Mouse (Mus musculus): ENCODE results near the gene Nanos2. TPM values are rescaled to one million over a fixed set of nuclear protein-coding genes. Genes with fewer than 3 reads are reported as not detected.

The Nanos2 gene
- polyA plus RNA-seq, 1 experiment from 2014 or later = 0.85 TPM

Other genes with a start within 250 kb of the Nanos2 start
- gene Psg19, start 188.9 kb upstream of the Nanos2 start, polyA plus RNA-seq (2015; fragmentation: Nextera tagmentation; extraction: Ambion mirVana) = not detected in 2 replicates
- gene Psg17, start 165.8 kb upstream of the Nanos2 start, polyA plus RNA-seq (2015; fragmentation: Nextera tagmentation; extraction: Ambion mirVana) = not detected in 2 replicates
- gene Mill2, start 147.4 kb upstream of the Nanos2 start, polyA plus RNA-seq (2015; fragmentation: Nextera tagmentation; extraction: Ambion mirVana) = 0.38 and 1.2 TPM in 2 replicates
- 31.2 and 36.7 TPM in 2 replicates for gene Pglyrp1, start 116.1 kb upstream of the Nanos2 start, polyA plus RNA-seq (2015; fragmentation: Nextera tagmentation; extraction: Ambion mirVana)
- 29.1 and 35.7 TPM in 2 replicates for gene Ccdc61, start 77.0 kb upstream of the Nanos2 start, polyA plus RNA-seq (2015; fragmentation: Nextera tagmentation; extraction: Ambion mirVana)
- gene Nova2, start 61.5 kb upstream of the Nanos2 start, polyA plus RNA-seq (2015; fragmentation: Nextera tagmentation; extraction: Ambion mirVana) = 10.4 and 12.3 TPM in 2 replicates
- gene Mypop, start 3.8 kb downstream of the Nanos2 start, polyA plus RNA-seq (2015; fragmentation: Nextera tagmentation; extraction: Ambion mirVana) = 5.8 and 6.3 TPM in 2 replicates
- 26.8 and 27.3 TPM in 2 replicates for gene Irf2bp1, start 16.6 kb downstream of the Nanos2 start, polyA plus RNA-seq (2015; fragmentation: Nextera tagmentation; extraction: Ambion mirVana)
- gene Foxa3, start 36.1 kb downstream of the Nanos2 start, polyA plus RNA-seq (2015; fragmentation: Nextera tagmentation; extraction: Ambion mirVana) = not detected in 2 replicates
- gene Sympk, start 37.0 kb downstream of the Nanos2 start, polyA plus RNA-seq (2015; fragmentation: Nextera tagmentation; extraction: Ambion mirVana) = 24.1 and 27.5 TPM in 2 replicates
- 0.17 and 0.40 TPM in 2 replicates for gene Rsph6a, start 67.3 kb downstream of the Nanos2 start, polyA plus RNA-seq (2015; fragmentation: Nextera tagmentation; extraction: Ambion mirVana)
- gene Dmwd, start 88.8 kb downstream of the Nanos2 start, polyA plus RNA-seq (2015; fragmentation: Nextera tagmentation; extraction: Ambion mirVana) = 29.1 and 30.0 TPM in 2 replicates
- gene Dmpk, start 96.4 kb downstream of the Nanos2 start, polyA plus RNA-seq (2015; fragmentation: Nextera tagmentation; extraction: Ambion mirVana) = 8.0 and 12.3 TPM in 2 replicates
- 1.9 and 2.9 TPM in 2 replicates for gene Six5, start 107.2 kb downstream of the Nanos2 start, polyA plus RNA-seq (2015; fragmentation: Nextera tagmentation; extraction: Ambion mirVana)
- gene Gm4969, start 131.0 kb downstream of the Nanos2 start, polyA plus RNA-seq (2015; fragmentation: Nextera tagmentation; extraction: Ambion mirVana) = 7.0 and 8.8 TPM in 2 replicates
- gene Fbxo46, start 132.5 kb downstream of the Nanos2 start, polyA plus RNA-seq (2015; fragmentation: Nextera tagmentation; extraction: Ambion mirVana) = 16.4 and 17.7 TPM in 2 replicates
- 24.0 and 26.3 TPM in 2 replicates for gene Qpctl, start 161.9 kb downstream of the Nanos2 start, polyA plus RNA-seq (2015; fragmentation: Nextera tagmentation; extraction: Ambion mirVana)
- 107 and 110 TPM in 2 replicates for gene Snrpd2, start 162.3 kb downstream of the Nanos2 start, polyA plus RNA-seq (2015; fragmentation: Nextera tagmentation; extraction: Ambion mirVana)
- 2.0 and 2.9 TPM in 2 replicates for gene Gipr, start 178.7 kb downstream of the Nanos2 start, polyA plus RNA-seq (2015; fragmentation: Nextera tagmentation; extraction: Ambion mirVana)
- gene Eml2, start 189.0 kb downstream of the Nanos2 start, polyA plus RNA-seq (2015; fragmentation: Nextera tagmentation; extraction: Ambion mirVana) = 9.4 and 12.3 TPM in 2 replicates
- 3.1 and 4.4 TPM in 2 replicates for gene Gpr4, start 225.1 kb downstream of the Nanos2 start, polyA plus RNA-seq (2015; fragmentation: Nextera tagmentation; extraction: Ambion mirVana)
- gene Opa3, start 240.9 kb downstream of the Nanos2 start, polyA plus RNA-seq (2015; fragmentation: Nextera tagmentation; extraction: Ambion mirVana) = 39.9 and 41.5 TPM in 2 replicates

All from hindbrain, embryonic 16.5 days (tissue).